Mouse (Mus musculus): ENCODE results near the gene Immp2l. TPM values are rescaled to one million over a fixed set of nuclear protein-coding genes. Genes with fewer than 3 reads are reported as not detected.

Immp2l gene
- polyA plus RNA-seq (2012; rRNA removed) (6.6 and 6.9 TPM in 2 replicates), polyA plus RNA-seq (2014; fragmentation: Nextera tagmentation; extraction: Ambion mirVana) (10.6 and 14.6 TPM in 2 replicates)

- ATAC-seq (ENCODE audit: low FRiP score, low read depth) (peak; percentile 97), DNase-seq (ENCODE audit: low spot score) (peak; percentile 93)
- 4% methylated on average over 50 of the region's 68 CpGs for WGBS
- TF ChIP-seq POLR2A (IDR thresholded peaks at IDR 0.05; ENCODE audit: borderline replicate concordance, extremely low read depth, insufficient read depth, insufficient read length), result 0 out of 2 replicates have a peak, but pooled peaks have one; percentile 33
- Histone ChIP-seq H3K9ac (ENCODE audit: low read depth, low read length, severe bottlenecking) (peak within 1 kb of the TSS; percentile 77), H3K4me2 (replicated peaks; ENCODE audit: low read depth, low read length, severe bottlenecking) (peak within 1 kb of the TSS; percentile 75), H3K27me3 (ENCODE audit: control insufficient read depth, insufficient read depth, low read length) (no peaks in the 10 kb centered on the region), H3K4me1 (ENCODE audit: control insufficient read depth, insufficient read depth, low read length) (no peaks in the 10 kb centered on the region), H3K27ac (replicated peaks; ENCODE audit: low read depth, low read length) (peak within 1 kb of the TSS; percentile 43; the same call in 1 of the 2 replicates), H3K9me3 (ENCODE audit: control insufficient read depth, low read length) (no peaks in the 10 kb centered on the region), H3K4me3 (replicated peaks; ENCODE audit: low read length) (peak within 1 kb of the TSS; percentile 66), H3K36me3 (ENCODE audit: control insufficient read depth, insufficient read depth, low read length) (no peaks in the 10 kb centered on the region)
Measured at GRCm38 (mm10) chr12:41023511-41024421, at the start of gene Immp2l. Gene Immp2l (plus strand): TSS chr12:41024090.

DNA sequence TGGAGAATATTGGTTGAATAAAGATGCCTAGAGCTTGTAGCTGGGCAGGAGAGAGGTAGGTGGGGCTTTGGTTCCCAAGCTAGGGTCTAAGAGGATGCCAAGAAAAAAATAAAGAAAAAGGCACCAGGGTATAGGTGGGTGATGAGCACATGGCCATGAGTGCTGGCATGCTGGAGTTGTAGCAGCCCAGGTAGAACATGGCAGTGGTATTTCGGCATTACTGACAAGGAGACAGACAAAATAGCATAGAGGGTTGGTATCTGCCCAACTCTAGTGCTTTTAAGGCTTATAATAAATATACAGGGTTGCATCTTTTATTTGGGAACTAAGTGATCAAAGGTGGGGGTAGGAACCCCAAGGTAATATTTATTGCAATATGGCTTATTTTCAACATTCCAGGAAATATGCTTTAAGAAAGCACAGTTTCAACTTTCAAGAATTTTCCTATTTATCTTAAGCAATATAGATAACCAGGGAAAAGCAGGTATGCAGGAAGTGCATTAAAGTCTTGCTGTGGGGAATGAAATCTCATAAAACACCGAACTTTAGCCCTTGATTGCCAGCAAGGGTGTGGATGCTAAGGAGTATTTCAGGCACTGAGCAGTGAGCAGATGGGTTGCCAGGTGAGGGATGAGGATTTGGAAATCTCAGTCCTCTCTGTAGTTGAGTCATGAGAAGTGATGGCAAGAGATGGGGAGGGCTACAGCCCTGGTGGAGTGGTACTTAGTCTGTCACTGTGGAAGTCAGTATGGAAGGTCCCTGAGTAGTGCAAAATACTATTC, 45.0 kb upstream of the Immp2l start:
- no peak overlapping the region for H3K27ac ChIP-seq (replicated peaks; ENCODE audit: low read depth, low read length)
- H3K9me3 ChIP-seq (ENCODE audit: control insufficient read depth, low read length), result no peaks in the 10 kb centered on the region
- WGBS, result 71% methylated on average over 2 of the region's 2 CpGs
- no peak overlapping the region for H3K4me3 ChIP-seq (replicated peaks; ENCODE audit: low read length)
- ATAC-seq (ENCODE audit: low FRiP score, low read depth) (no peak), DNase-seq (ENCODE audit: low spot score) (no peak)
- no peaks in the 10 kb centered on the region for H3K36me3 ChIP-seq (ENCODE audit: control insufficient read depth, insufficient read depth, low read length)
- no peaks in the 10 kb centered on the region for H3K4me1 ChIP-seq (ENCODE audit: control insufficient read depth, insufficient read depth, low read length)
- no peak overlapping the region for H3K9ac ChIP-seq (ENCODE audit: low read depth, low read length, severe bottlenecking)
- H3K27me3 ChIP-seq (ENCODE audit: control insufficient read depth, insufficient read depth, low read length), result no peaks in the 10 kb centered on the region
- H3K4me2 ChIP-seq (replicated peaks; ENCODE audit: low read depth, low read length, severe bottlenecking), result no peak overlapping the region
- no peak for TF ChIP-seq POLR2A (IDR thresholded peaks at IDR 0.05; ENCODE audit: borderline replicate concordance, extremely low read depth, insufficient read depth, insufficient read length)

DNA sequence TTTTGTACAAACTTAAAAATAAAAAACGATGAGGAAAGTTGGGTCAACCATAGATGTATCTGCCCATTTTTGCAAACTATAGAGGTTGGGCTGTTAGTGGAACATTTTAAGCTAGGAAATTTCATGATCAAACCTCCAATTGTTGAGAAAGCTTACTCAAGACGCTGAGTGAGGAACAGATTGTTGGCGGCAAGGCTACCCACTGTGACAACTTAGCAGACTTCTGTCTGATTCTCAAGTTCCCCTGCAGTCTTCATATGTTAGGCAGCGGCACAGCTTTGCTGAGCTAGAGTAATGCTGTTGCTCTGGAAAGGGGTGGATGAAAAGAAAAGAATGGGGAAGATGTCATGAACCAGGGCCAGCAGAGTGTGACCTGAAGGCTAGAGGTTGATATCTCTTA, 44.2 kb upstream of the Immp2l start:
- no peak for TF ChIP-seq POLR2A (IDR thresholded peaks at IDR 0.05; ENCODE audit: borderline replicate concordance, extremely low read depth, insufficient read depth, insufficient read length)
- DNase-seq (ENCODE audit: low spot score), result no peak
- WGBS, result 85% methylated on average over 4 of the region's 4 CpGs
- Histone ChIP-seq H3K27ac (replicated peaks; ENCODE audit: low read depth, low read length) (no peak overlapping the region), H3K27me3 (ENCODE audit: control insufficient read depth, insufficient read depth, low read length) (no peaks in the 10 kb centered on the region), H3K4me1 (ENCODE audit: control insufficient read depth, insufficient read depth, low read length) (no peaks in the 10 kb centered on the region), H3K4me3 (replicated peaks; ENCODE audit: low read length) (no peak overlapping the region), H3K9me3 (ENCODE audit: control insufficient read depth, low read length) (no peaks in the 10 kb centered on the region), H3K4me2 (replicated peaks; ENCODE audit: low read depth, low read length, severe bottlenecking) (no peak overlapping the region), H3K9ac (ENCODE audit: low read depth, low read length, severe bottlenecking) (no peak overlapping the region), H3K36me3 (ENCODE audit: control insufficient read depth, insufficient read depth, low read length) (no peaks in the 10 kb centered on the region)
- ATAC-seq (ENCODE audit: low FRiP score, low read depth), result no peak

GRCm38 (mm10) chr12:40980160-40980559, 43.7 kb upstream of the Immp2l start:
- no peak overlapping the region for H3K27ac ChIP-seq (replicated peaks; ENCODE audit: low read depth, low read length)
- WGBS, result 83% methylated on average over 3 of the region's 3 CpGs
- H3K4me3 ChIP-seq (replicated peaks; ENCODE audit: low read length), result no peak overlapping the region
- no peaks in the 10 kb centered on the region for H3K4me1 ChIP-seq (ENCODE audit: control insufficient read depth, insufficient read depth, low read length)
- DNase-seq (ENCODE audit: low spot score) (no peak), ATAC-seq (ENCODE audit: low FRiP score, low read depth) (no peak)
- no peak overlapping the region for H3K9ac ChIP-seq (ENCODE audit: low read depth, low read length, severe bottlenecking)
- no peak for TF ChIP-seq POLR2A (IDR thresholded peaks at IDR 0.05; ENCODE audit: borderline replicate concordance, extremely low read depth, insufficient read depth, insufficient read length)
- H3K27me3 ChIP-seq (ENCODE audit: control insufficient read depth, insufficient read depth, low read length), result no peaks in the 10 kb centered on the region
- H3K9me3 ChIP-seq (ENCODE audit: control insufficient read depth, low read length), result no peaks in the 10 kb centered on the region
- H3K36me3 ChIP-seq (ENCODE audit: control insufficient read depth, insufficient read depth, low read length), result no peaks in the 10 kb centered on the region
- H3K4me2 ChIP-seq (replicated peaks; ENCODE audit: low read depth, low read length, severe bottlenecking), result no peak overlapping the region

- no peak overlapping the region for H3K4me3 ChIP-seq (replicated peaks; ENCODE audit: low read length)
- H3K27me3 ChIP-seq (ENCODE audit: control insufficient read depth, insufficient read depth, low read length), result no peaks in the 10 kb centered on the region
- H3K27ac ChIP-seq (replicated peaks; ENCODE audit: low read depth, low read length), result no peak overlapping the region
- WGBS, result 83% methylated on average over 1 of the region's 1 CpGs
- no peak for DNase-seq (ENCODE audit: low spot score)
- H3K36me3 ChIP-seq (ENCODE audit: control insufficient read depth, insufficient read depth, low read length), result no peaks in the 10 kb centered on the region
- no peak for ATAC-seq (ENCODE audit: low FRiP score, low read depth)
- H3K4me1 ChIP-seq (ENCODE audit: control insufficient read depth, insufficient read depth, low read length), result no peaks in the 10 kb centered on the region
- no peak overlapping the region for H3K9ac ChIP-seq (ENCODE audit: low read depth, low read length, severe bottlenecking)
- no peak overlapping the region for H3K4me2 ChIP-seq (replicated peaks; ENCODE audit: low read depth, low read length, severe bottlenecking)
- TF ChIP-seq POLR2A (IDR thresholded peaks at IDR 0.05; ENCODE audit: borderline replicate concordance, extremely low read depth, insufficient read depth, insufficient read length), result no peak
- H3K9me3 ChIP-seq (ENCODE audit: control insufficient read depth, low read length), result no peaks in the 10 kb centered on the region
Measured at GRCm38 (mm10) chr12:40983021-40983420, 40.9 kb upstream of the Immp2l start.

Data from limb, embryonic 14.5 days (tissue).